Mouse (Mus musculus): ENCODE data around the gene Tssk1. TPM values are rescaled to one million over a fixed set of nuclear protein-coding genes. Genes with fewer than 3 reads are reported as not detected.

Gene Tssk1
- polyA plus RNA-seq, 1 experiment from 2014 or later = not detected

DNA sequence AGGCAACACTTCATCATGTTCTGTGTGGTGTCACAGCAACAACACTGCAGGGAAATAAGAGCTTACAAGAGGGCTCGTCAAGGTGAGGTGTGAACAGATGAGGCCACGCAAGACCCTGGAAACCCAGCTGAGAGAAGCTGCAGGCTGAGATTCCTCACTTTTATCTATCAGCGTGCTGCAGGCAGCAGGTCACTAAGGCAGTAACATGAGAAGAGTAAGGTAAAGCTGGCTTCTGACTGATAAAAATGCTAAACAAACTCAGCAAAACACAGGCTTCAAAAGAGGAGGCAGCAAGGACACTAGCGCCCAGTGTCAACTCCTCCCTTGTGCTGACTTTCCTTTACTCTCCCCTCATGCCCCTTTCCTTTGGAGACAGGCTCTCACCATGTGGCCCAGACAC is 21.0 kb upstream of the Tssk1 start:
- Histone ChIP-seq H3K27me3 (no peaks in the 10 kb centered on the region), H3K27ac (no peak overlapping the region), H3K9me3 (no peaks in the 10 kb centered on the region), H3K4me1 (no peaks in the 10 kb centered on the region), H3K9ac (0 out of 2 replicates have a peak overlapping the region, but pooled peaks have one; percentile 27), H3K36me3 (peaks cover 58% of the 10 kb centered on the region), H3K4me2 (no peak overlapping the region), H3K4me3 (no peak overlapping the region)
- WGBS = 65% methylated on average over 4 of the region's 4 CpGs
- ATAC-seq (ENCODE audit: insufficient number of reproducible peaks, insufficient read depth, low FRiP score, low TSS enrichment, low read depth) = no peak

DNA sequence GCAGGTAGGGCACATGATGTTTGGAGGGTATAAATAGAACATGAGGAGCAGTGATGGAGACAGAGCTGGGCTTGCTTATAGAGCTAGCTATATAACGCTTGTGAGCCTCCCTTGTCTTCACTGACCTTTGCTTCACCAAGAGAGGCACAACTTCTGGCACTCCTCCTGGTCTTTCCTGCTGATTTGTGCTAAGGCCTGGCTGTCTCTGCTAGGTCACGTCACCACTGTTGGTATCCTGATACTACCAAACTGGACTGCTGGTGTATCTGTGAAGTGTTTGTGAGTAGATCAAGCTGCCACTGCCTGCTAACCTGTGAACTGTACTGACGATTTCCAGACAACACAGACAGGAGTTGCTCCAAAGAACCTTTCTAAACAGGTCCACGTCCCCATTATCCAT is 18.8 kb upstream of the Tssk1 start:
- Histone ChIP-seq H3K27me3 (no peaks in the 10 kb centered on the region), H3K4me3 (no peak overlapping the region), H3K36me3 (peaks cover 43% of the 10 kb centered on the region), H3K4me1 (no peaks in the 10 kb centered on the region), H3K9ac (no peak overlapping the region), H3K9me3 (no peaks in the 10 kb centered on the region), H3K4me2 (no peak overlapping the region), H3K27ac (no peak overlapping the region)
- ATAC-seq (ENCODE audit: insufficient number of reproducible peaks, insufficient read depth, low FRiP score, low TSS enrichment, low read depth) = no peak
- 89% methylated on average over 4 of the region's 4 CpGs for WGBS

DNA sequence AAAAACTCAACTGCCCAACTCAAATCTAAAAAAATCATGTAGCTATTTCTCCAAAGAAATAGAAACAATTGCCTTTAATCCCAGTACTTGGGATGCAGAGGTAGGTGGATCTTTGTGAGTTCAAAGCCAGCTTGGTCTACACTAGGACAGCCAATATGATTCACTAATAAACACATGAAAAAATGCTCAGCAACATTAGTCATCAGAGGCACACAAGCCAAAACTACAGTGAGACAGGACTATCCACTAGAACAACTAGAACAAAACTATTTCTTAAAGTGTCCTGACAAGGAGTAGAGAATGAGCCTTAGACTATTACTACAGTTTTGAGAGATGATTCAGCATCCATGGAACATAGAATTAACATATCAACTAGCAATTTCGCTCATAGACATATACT is 17.9 kb upstream of the Tssk1 start:
- Histone ChIP-seq H3K4me2 (no peak overlapping the region), H3K27ac (no peak overlapping the region), H3K9ac (no peak overlapping the region), H3K4me3 (no peak overlapping the region), H3K9me3 (no peaks in the 10 kb centered on the region), H3K36me3 (peaks cover 34% of the 10 kb centered on the region), H3K4me1 (no peaks in the 10 kb centered on the region), H3K27me3 (no peaks in the 10 kb centered on the region)
- 95% methylated on average over 1 of the region's 1 CpGs for WGBS
- ATAC-seq (ENCODE audit: insufficient number of reproducible peaks, insufficient read depth, low FRiP score, low TSS enrichment, low read depth) = no peak

- H3K36me3 ChIP-seq = peaks cover 21% of the 10 kb centered on the region
- H3K9me3 ChIP-seq = no peaks in the 10 kb centered on the region
- H3K9ac ChIP-seq = no peak overlapping the region
- 92% methylated on average over 4 of the region's 4 CpGs for WGBS
- no peak overlapping the region for H3K4me2 ChIP-seq
- H3K4me1 ChIP-seq = peaks cover 6% of the 10 kb centered on the region
- no peak for ATAC-seq (ENCODE audit: insufficient number of reproducible peaks, insufficient read depth, low FRiP score, low TSS enrichment, low read depth)
- no peaks in the 10 kb centered on the region for H3K27me3 ChIP-seq
- H3K4me3 ChIP-seq = no peak overlapping the region
- H3K27ac ChIP-seq = no peak overlapping the region
These were observed 14.5 kb upstream of the Tssk1 start for GRCm38 (mm10) chr16:17879571-17879970.

GRCm38 (mm10) chr16:17882196-17882595 is 11.8 kb upstream of the Tssk1 start:
- Histone ChIP-seq H3K36me3 (peaks cover 18% of the 10 kb centered on the region), H3K9me3 (no peaks in the 10 kb centered on the region), H3K4me3 (no peak overlapping the region), H3K27me3 (no peaks in the 10 kb centered on the region), H3K9ac (no peak overlapping the region), H3K4me1 (peaks cover 6% of the 10 kb centered on the region), H3K4me2 (no peak overlapping the region), H3K27ac (no peak overlapping the region)
- ATAC-seq (ENCODE audit: insufficient number of reproducible peaks, insufficient read depth, low FRiP score, low TSS enrichment, low read depth) = no peak

DNA sequence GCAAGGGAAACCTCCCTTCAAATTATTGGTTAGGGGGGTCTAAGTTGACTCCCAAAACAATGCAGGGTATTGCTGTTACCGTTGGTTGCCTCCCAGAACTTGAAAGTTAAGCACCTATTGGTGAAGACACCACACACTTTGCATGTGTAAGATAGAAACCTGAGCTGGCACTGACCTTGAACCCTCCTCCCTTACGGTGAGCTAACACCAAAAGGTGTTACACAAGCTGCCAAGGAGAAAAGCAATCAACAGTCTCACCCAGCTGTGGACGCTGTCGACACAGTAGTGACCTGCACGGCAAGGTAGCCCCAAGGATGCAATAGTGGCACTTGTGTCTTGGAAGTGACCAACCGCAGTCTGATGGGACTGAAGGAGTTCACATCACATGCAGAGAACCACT is 9.9 kb upstream of the Tssk1 start:
- no peak overlapping the region for H3K27ac ChIP-seq
- H3K4me3 ChIP-seq = no peak overlapping the region
- H3K9ac ChIP-seq = no peak overlapping the region
- H3K4me1 ChIP-seq = peaks cover 6% of the 10 kb centered on the region
- no peaks in the 10 kb centered on the region for H3K9me3 ChIP-seq
- H3K4me2 ChIP-seq = no peak overlapping the region
- WGBS = 89% methylated on average over 6 of the region's 6 CpGs
- ATAC-seq (ENCODE audit: insufficient number of reproducible peaks, insufficient read depth, low FRiP score, low TSS enrichment, low read depth) = no peak
- H3K27me3 ChIP-seq = no peaks in the 10 kb centered on the region
- peaks cover 7% of the 10 kb centered on the region; the same call in 1 of the 2 replicates for H3K36me3 ChIP-seq

DNA sequence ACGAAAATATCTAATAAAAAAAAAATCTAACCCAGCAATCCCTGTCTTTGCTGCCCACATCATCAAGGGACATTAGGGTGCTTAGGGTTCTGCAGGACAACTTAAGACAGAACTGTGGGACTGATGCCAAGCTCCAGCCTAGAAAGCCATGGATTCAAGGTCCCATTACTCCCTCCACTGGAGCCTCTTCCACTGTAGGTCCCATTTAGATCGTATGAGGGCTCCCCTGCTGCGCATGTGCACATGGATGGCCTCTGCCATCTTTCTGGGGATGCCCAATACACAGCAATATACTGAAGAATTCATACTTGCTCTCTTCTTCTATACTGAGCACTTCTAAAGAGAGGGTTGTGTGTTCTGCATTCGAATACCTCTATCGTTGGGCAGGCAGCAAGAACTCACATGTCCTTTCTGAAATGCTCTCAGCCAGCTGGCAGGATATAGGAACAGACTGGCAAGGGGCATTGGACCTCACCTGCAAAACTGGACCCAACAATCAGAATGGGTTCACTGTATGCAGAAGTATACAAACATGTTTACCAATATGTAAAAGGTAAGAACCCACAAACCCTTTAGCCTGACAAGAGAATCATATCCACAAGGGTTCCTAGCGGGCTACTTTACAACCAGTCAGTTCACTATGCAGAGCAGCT is 4.2 kb upstream of the Tssk1 start:
- 83% methylated on average over 6 of the region's 6 CpGs for WGBS
- no peak for ATAC-seq (ENCODE audit: insufficient number of reproducible peaks, insufficient read depth, low FRiP score, low TSS enrichment, low read depth)
- no peak overlapping the region for H3K27ac ChIP-seq

DNA sequence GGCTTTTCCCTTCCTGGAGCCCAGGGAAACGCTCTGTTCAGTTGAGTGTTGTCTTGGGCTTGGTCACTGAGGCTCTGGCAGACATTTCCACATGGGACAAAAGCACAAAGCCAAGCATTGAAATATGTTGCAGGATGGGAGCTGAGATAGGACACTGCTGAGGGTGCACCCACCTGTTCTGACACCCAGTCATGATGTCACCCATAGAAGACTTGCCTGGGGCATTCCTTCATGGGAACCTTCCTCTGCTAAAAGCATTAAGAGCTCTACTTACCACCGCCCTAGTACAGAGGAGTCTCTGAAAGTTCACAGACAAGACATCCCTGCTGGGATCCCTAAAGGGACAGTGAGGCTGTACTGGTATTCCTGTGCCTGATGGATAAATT is 3.7 kb upstream of the Tssk1 start:
- H3K4me1 ChIP-seq = peaks cover 24% of the 10 kb centered on the region

More for the DNA sequence above, 4.2 kb upstream of the Tssk1 start:
- H3K4me3 ChIP-seq = peak overlapping the region; percentile 96
- H3K36me3 ChIP-seq = no peaks in the 10 kb centered on the region
- H3K9ac ChIP-seq = peak overlapping the region; percentile 99
- H3K4me2 ChIP-seq = peak overlapping the region; percentile 74
- H3K4me1 ChIP-seq = peaks cover 24% of the 10 kb centered on the region
- no peaks in the 10 kb centered on the region for H3K27me3 ChIP-seq
- no peaks in the 10 kb centered on the region for H3K9me3 ChIP-seq

GRCm38 (mm10) chr16:17890917-17891566 is 3.0 kb upstream of the Tssk1 start:
- WGBS = under 1% methylated on average over 44 of the region's 44 CpGs

More for the DNA sequence above, 3.7 kb upstream of the Tssk1 start:
- ATAC-seq (ENCODE audit: insufficient number of reproducible peaks, insufficient read depth, low FRiP score, low TSS enrichment, low read depth) = no peak
- Histone ChIP-seq H3K27ac (no peak overlapping the region), H3K4me3 (peak overlapping the region; percentile 96), H3K4me2 (peak overlapping the region; percentile 74), H3K9ac (peak overlapping the region; percentile 99), H3K36me3 (no peaks in the 10 kb centered on the region), H3K9me3 (no peaks in the 10 kb centered on the region), H3K27me3 (no peaks in the 10 kb centered on the region)
- 44% methylated on average over 2 of the region's 2 CpGs for WGBS

GRCm38 (mm10) chr16:17891567-17891959 is 2.5 kb upstream of the Tssk1 start, which contains the start of gene Gm20518:
Gene Gm20518 (minus strand): TSS chr16:17891671.
- Histone ChIP-seq H3K36me3 (no peaks in the 10 kb centered on the region), H3K9ac (peak within 1 kb of the TSS; percentile 99), H3K4me1 (peaks cover 24% of the 10 kb centered on the region), H3K4me3 (peak within 1 kb of the TSS; percentile 96), H3K27ac (peak within 1 kb of the TSS; percentile 96), H3K9me3 (no peaks in the 10 kb centered on the region), H3K4me2 (peak within 1 kb of the TSS; percentile 74), H3K27me3 (no peaks in the 10 kb centered on the region)
- peak; percentile 98 for ATAC-seq (ENCODE audit: insufficient number of reproducible peaks, insufficient read depth, low FRiP score, low TSS enrichment, low read depth)
- under 1% methylated on average over 38 of the region's 38 CpGs for WGBS

More at GRCm38 (mm10) chr16:17890917-17891566, 3.0 kb upstream of the Tssk1 start:
- peaks cover 24% of the 10 kb centered on the region for H3K4me1 ChIP-seq
- no peaks in the 10 kb centered on the region for H3K9me3 ChIP-seq
- H3K4me2 ChIP-seq = peak overlapping the region; percentile 74
- peak; percentile 46 for ATAC-seq (ENCODE audit: insufficient number of reproducible peaks, insufficient read depth, low FRiP score, low TSS enrichment, low read depth)
- peak overlapping the region; percentile 96 for H3K4me3 ChIP-seq
- H3K27me3 ChIP-seq = no peaks in the 10 kb centered on the region
- H3K9ac ChIP-seq = peak overlapping the region; percentile 99
- no peaks in the 10 kb centered on the region for H3K36me3 ChIP-seq
- peak overlapping the region; percentile 96 for H3K27ac ChIP-seq

GRCm38 (mm10) chr16:17892606-17893005 is 1.4 kb upstream of the Tssk1 start:
- Histone ChIP-seq H3K27me3 (no peaks in the 10 kb centered on the region), H3K4me2 (no peak overlapping the region), H3K9ac (no peak overlapping the region), H3K4me1 (peaks cover 24% of the 10 kb centered on the region), H3K4me3 (no peak overlapping the region), H3K9me3 (no peaks in the 10 kb centered on the region), H3K36me3 (no peaks in the 10 kb centered on the region), H3K27ac (peak overlapping the region; percentile 49; the same call in 1 of the 2 replicates)
- no peak for ATAC-seq (ENCODE audit: insufficient number of reproducible peaks, insufficient read depth, low FRiP score, low TSS enrichment, low read depth)
- WGBS = 60% methylated on average over 3 of the region's 3 CpGs

DNA sequence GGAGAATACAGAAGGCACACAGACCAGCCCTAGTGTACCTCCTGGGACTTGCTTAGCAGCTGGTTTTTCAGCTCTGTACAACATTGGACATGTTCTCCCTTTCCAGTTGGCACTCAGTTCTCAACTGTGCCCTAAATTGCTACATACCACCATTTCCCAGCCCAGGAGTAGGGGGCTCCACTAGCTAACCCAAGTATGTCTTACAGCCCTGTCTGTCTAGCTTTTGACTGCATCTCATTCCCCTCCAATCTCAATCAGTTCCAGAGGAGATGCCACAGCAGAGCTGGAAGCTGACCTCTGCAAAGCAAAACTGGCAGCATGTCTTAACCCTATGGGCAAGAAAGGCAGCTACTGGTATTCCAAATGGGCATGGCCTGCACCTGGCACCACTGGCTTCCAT is 2.1 kb downstream of the Tssk1 start:
- H3K36me3 ChIP-seq = peaks cover 32% of the 10 kb centered on the region
- no peak overlapping the region for H3K9ac ChIP-seq
- no peak for ATAC-seq (ENCODE audit: insufficient number of reproducible peaks, insufficient read depth, low FRiP score, low TSS enrichment, low read depth)

More for the DNA sequence above, 2.1 kb downstream of the Tssk1 start:
- Histone ChIP-seq H3K4me3 (no peak overlapping the region), H3K27me3 (no peaks in the 10 kb centered on the region), H3K4me1 (peaks cover 11% of the 10 kb centered on the region; the same call in 1 of the 2 replicates), H3K9me3 (no peaks in the 10 kb centered on the region), H3K4me2 (no peak overlapping the region), H3K27ac (no peak overlapping the region)
